Mouse (Mus musculus): Measurements from ENCODE around the gene Ank3.

Gene Ank3

GRCm38 (mm10) chr10:69628743-69629142 is 230.2 kb downstream of the Ank3 start:
- DNase-seq: no peak

GRCm38 (mm10) chr10:69630802-69631388 is 232.3 kb downstream of the Ank3 start:
- DNase-seq: no peak

GRCm38 (mm10) chr10:69632885-69633284 is 234.3 kb downstream of the Ank3 start:
- no peak for DNase-seq

- no peak for DNase-seq
Observed at GRCm38 (mm10) chr10:69634891-69635290, 236.3 kb downstream of the Ank3 start.

- DNase-seq: no peak
Observed at GRCm38 (mm10) chr10:69635910-69636656, 237.5 kb downstream of the Ank3 start.

- DNase-seq: no peak
Observed at GRCm38 (mm10) chr10:69639138-69639537, 240.6 kb downstream of the Ank3 start.

- DNase-seq: no peak
Observed at GRCm38 (mm10) chr10:69640617-69641016, 242.0 kb downstream of the Ank3 start.

GRCm38 (mm10) chr10:69643481-69643880 is 244.9 kb downstream of the Ank3 start:
- no peak for DNase-seq

GRCm38 (mm10) chr10:69643986-69644385 is 245.4 kb downstream of the Ank3 start:
- DNase-seq: no peak

- no peak for DNase-seq
Observed at GRCm38 (mm10) chr10:69645311-69645802, 246.8 kb downstream of the Ank3 start.

GRCm38 (mm10) chr10:69645929-69646328 is 247.4 kb downstream of the Ank3 start:
- DNase-seq: no peak

GRCm38 (mm10) chr10:69650074-69650473 is 251.5 kb downstream of the Ank3 start:
- DNase-seq: no peak

GRCm38 (mm10) chr10:69652660-69653059 is 254.1 kb downstream of the Ank3 start:
- DNase-seq: peak; percentile 64

GRCm38 (mm10) chr10:69653121-69653677 is 254.6 kb downstream of the Ank3 start:
- no peak for DNase-seq

- no peak for DNase-seq
Observed at GRCm38 (mm10) chr10:69654176-69654575, 255.6 kb downstream of the Ank3 start.

- peak; percentile 76 for DNase-seq
Observed at GRCm38 (mm10) chr10:69654866-69655633, 256.5 kb downstream of the Ank3 start.

GRCm38 (mm10) chr10:69656321-69656720 is 257.7 kb downstream of the Ank3 start:
- peak; percentile 63 for DNase-seq

GRCm38 (mm10) chr10:69659818-69660217 is 261.2 kb downstream of the Ank3 start:
- DNase-seq: no peak

GRCm38 (mm10) chr10:69662338-69662737 is 263.8 kb downstream of the Ank3 start:
- DNase-seq: peak; percentile 79

GRCm38 (mm10) chr10:69667482-69667881 is 268.9 kb downstream of the Ank3 start:
- DNase-seq: no peak

GRCm38 (mm10) chr10:69670496-69670895 is 271.9 kb downstream of the Ank3 start:
- no peak for DNase-seq

GRCm38 (mm10) chr10:69670959-69671358 is 272.4 kb downstream of the Ank3 start:
- peak; percentile 46 for DNase-seq

- peak; percentile 46 for DNase-seq
Observed at GRCm38 (mm10) chr10:69671505-69671904, 272.9 kb downstream of the Ank3 start.
